Mouse (Mus musculus) c-Kit-negative CD71-positive TER-119-positive erythroid progenitor cells, embryonic 14.5 days (primary cell): ENCODE measurements around the gene Ptgs2.

ENCODE experiments used
- DNase-seq: peaks from one replicate; pipeline ENCODE4 v3.0.0-alpha.2; 2013; ENCODE audit warnings: low read depth, low spot score

The Ptgs2 gene

GRCm38 (mm10) chr1:150099790-150100333 lies at the start of gene Ptgs2:
TSS of gene Ptgs2 (plus strand) at chr1:150100031.
- DNase-seq = no peak

- DNase-seq = no peak
These were observed 49.6 kb upstream of the Ptgs2 start for GRCm38 (mm10) chr1:150050256-150050655.

DNA sequence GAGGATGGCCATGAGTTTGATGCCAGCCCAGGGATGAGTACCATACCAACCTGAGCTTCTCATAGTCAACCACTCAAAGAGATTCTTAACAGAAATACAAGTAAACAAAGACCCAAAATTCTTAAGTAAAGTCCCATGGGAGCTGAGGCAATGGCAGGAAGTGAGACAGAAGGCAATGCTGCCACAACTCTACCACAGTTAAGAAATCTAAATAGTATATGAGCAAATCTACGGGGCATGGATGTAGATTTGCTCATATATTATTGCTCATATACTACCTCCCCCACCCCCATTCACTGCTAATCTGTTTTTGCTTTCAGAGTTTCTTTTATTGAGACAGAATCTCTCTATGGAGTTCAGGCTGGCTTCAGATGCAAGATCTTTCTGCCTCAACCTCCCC lies 34.1 kb upstream of the Ptgs2 start:
- no peak for DNase-seq

DNA sequence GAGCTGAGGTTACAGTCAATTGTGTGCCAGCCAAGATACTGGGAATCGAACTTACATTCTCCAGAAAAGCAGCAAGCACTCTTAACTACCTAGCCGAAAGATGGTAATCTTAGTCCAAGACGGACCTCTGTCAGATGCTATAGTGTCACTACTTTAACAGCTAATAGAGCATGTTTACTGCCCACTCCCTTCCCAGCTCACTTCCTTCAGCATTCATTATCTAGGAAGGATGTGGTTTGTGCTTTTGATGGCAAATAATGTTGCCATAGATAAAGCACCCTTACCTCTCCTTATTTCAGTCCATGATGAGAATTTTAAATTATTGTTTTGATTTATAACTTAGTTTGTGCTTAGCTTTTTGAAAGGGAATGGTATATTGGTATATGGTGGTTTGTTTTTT lies 27.0 kb upstream of the Ptgs2 start:
- DNase-seq = no peak

DNA sequence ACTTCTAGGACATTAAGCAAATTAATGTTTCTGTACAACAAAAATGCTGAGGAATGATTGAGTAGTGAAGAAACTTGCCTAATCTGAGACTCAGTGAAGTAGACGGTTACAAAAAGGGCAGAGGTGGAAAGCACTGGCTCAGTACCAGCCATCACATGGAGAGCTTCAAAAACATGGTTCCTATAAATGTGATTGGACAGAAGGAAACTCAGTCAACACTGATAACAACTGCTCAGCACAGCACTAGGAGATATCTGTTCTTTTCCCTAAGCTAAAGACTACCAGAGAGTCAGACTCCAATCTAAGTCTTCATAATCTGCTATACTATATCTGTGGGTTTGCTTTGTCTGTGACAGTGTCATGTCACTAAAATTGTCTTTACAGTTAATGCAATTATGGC lies 25.2 kb upstream of the Ptgs2 start:
- DNase-seq = no peak

DNA sequence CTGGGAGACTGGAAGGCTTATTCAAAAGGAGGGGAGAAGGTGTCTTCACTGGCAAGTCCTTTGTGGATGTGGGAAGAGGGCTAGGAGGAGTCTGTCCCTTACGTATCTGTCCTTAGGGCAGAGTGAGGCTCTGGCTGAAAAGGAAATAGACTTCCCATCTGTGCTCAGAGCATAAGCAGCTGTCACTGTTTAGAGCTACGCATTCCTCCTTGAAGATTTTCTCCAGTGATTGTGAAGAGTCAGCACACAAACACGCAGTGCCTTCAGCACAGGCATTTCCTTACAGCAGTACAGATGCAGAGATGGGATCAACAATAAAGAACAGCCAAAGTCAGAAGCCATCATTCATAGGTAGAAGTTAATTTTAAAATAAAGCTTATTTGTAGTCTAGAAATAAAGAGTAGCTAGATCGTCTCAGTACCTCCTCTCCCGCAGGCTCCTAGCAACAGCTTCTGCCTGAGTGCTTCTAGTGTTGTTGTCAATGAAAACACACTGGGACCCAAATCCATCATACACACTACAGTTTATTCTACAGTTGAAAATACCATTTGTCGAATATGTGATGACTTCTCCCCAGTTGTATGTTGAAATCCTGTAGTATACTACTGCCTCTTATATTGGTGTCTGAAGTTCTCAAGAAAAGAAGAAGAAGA lies 10.7 kb upstream of the Ptgs2 start:
- DNase-seq = no peak

DNA sequence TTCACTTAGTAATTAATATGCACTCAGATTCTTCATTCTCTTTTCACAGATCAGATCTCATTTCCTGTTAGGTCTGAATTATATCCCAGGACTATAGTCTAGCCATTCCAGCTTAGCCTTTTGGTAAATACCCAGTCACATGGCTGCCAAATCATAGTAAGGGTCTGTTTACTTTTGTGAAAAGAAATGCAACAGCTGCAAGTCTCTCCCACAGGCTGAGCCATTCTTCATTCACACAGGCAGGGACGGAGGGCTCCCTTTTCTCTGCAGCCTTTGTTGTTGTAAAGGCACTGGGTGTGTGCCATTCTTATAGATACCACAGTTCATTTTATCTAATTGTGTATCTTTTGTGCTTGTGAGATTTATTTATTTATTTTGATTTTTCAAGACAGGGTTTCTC lies 9.6 kb upstream of the Ptgs2 start:
- no peak for DNase-seq

DNA sequence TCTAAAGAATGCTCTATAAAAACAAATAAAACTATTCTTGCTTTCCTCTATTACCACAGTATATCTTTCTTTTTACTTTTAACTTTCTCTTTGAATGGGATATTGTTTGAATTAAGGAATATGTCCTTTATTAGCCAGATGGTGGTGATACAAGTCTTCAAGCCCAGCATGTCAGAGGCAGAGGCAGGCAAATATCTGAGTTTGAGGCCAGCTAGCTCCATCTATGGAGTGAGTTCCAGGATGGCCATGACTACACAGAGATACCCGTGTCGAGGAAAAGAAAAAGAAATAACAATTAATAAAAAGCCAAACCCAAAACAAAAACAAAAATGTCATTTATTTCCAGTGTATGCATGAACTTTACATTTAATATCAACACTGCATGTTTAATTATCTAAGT lies 2.8 kb upstream of the Ptgs2 start:
- no peak for DNase-seq

- no peak for DNase-seq
These were observed 2.1 kb upstream of the Ptgs2 start for GRCm38 (mm10) chr1:150097721-150098120.

GRCm38 (mm10) chr1:150099374-150099773 lies 457 bp upstream of the Ptgs2 start:
- DNase-seq = no peak

- no peak for DNase-seq
These were observed 4.4 kb downstream of the Ptgs2 start for GRCm38 (mm10) chr1:150104228-150104720.

GRCm38 (mm10) chr1:150106736-150107135 lies 6.9 kb downstream of the Ptgs2 start:
- DNase-seq = no peak

DNA sequence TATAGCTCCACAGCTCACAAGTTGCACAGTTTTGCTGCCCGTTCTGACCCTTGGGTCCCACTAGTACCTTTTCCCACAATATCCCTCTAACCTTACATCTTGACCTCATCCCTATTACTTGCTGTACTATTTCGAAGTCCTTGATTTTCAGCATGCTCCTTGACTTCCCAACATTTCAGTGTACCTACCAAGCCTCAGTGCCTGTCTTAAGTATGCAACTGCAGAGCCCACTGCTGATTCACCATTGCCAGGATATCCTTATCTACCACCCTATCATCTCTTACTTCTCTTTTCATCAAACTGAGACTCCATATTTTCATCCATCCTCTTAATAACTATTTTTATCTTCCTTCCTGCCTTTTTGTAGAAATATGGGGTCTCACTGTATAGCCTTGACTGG lies 9.8 kb downstream of the Ptgs2 start:
- no peak for DNase-seq

DNA sequence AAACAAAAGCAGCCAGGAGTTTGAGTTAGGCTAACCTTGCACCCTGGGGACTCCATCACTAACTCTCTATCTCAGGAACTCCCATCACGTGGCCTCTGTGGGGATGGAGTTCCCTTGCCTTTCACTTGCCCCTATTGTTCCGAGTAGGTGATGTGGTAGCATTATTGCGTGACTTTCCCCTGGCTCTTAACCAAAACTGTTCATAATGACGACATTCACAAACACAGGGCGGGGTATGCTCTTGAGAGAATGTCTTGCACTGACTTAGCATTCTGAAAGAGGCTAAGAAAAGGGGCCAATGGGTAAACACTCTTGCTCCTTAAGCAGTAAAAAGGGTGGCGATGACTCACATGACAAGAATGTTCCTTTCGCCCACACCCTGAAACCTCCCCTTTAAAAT lies 15.5 kb downstream of the Ptgs2 start:
- no peak for DNase-seq

GRCm38 (mm10) chr1:150118352-150118751 lies 18.5 kb downstream of the Ptgs2 start:
- DNase-seq = no peak

- DNase-seq = no peak
These were observed 25.7 kb downstream of the Ptgs2 start for GRCm38 (mm10) chr1:150125568-150125967.

DNA sequence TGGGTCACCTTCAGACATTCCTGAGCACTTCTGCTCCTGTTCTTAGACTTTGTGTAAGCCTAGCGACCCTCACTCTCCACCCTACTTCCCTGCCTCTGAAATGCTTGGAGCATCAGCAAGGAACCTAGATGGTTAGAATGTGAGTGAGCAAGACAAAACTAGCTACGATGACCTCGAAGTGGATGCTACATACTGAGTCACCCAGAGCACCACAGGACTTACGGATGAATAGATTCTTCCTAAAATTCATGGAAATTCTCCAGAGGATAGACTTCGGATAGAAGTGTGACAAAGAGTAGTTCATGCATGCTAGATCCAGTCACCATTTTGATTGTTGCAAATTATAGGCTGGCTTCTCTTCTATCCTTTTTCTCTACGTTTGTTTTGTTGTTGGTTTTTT lies 30.2 kb downstream of the Ptgs2 start:
- DNase-seq = no peak

- no peak for DNase-seq
These were observed 30.9 kb downstream of the Ptgs2 start for GRCm38 (mm10) chr1:150130586-150131275.

- no peak for DNase-seq
These were observed 35.5 kb downstream of the Ptgs2 start for GRCm38 (mm10) chr1:150135350-150135749.

DNA sequence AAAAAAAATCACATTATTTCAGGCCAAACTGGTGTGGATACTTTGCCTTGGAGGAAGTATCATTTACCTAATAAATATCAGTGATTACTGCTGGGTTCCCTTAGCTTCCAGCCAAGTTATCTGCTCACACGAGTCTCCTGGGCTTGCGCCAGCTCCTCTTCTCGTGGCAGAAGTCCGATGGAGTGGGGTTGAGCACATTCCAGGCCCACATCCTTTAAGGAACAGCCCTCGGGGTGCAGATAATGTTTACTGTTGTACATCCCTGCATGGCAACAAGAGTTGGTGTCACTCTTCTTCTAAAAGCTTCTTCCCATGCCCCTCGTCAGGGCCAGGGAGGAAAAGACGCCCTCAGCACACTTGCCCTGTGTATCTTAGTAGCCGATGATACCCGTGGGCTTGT lies 39.9 kb downstream of the Ptgs2 start:
- DNase-seq = no peak

DNA sequence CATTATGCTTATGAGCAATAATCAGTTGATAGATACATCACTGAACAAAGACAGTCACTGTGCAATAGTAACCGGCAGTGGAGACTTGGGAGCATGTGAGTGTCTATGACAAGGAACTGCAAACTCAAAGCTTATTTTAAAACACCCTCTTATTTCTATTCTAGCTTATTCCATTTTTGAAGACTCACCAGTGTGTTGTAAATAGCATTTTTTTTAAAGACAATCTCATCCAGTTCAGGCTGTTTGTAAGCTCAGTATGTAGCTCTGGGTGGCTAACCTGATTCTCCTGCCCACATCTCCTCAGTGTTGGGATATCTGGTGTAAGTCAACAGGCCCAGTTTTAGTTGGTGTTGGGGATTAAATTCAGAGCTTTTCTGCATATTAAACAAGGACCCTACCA lies 42.1 kb downstream of the Ptgs2 start:
- no peak for DNase-seq

GRCm38 (mm10) chr1:150143578-150143977 lies 43.7 kb downstream of the Ptgs2 start:
- no peak for DNase-seq

DNA sequence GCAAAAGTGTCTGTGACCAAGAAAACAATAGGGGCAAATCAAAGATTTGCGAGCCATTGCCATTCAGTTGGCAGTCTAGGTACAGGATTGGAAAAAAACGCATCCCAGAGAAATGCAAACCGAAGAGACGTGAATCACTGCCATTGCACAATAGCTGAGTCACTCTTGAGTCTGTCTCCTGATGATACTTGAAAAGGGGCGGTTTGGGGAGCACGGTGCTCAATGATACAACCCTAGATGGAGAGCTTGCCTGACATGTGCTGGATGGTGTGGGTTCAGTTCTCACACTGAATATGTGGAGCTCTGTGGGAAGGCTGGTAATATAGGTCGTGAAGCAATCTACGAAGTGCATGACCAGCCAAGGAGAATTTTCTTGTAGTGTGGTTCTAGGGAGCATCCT lies 45.2 kb downstream of the Ptgs2 start:
- DNase-seq = no peak
